28 mouse cellular contexts compared by ENCODE assay signal in genomic region chr14:60868325-60868724, GRCm38 (mm10).
"Had no signal": no experiment of that assay in that cellular context is flagged by ENCODE, and none has a peak within 500 bp of the region (broad histone marks: within the 10 kb centered on the region; RNA-seq: fewer than 3 reads in every experiment).

No protein-coding gene starts in this region.

- DNase-seq: gastrocnemius, postnatal 10 days; gastrocnemius, postnatal 25 days; heart, adult 2 months; heart, postnatal 10 days; heart, postnatal 4 days; kidney, adult 18-20 months; kidney, adult 8-10 months; kidney, postnatal 10 days; kidney, postnatal 25 days; kidney, postnatal 4 days; liver; liver, embryonic 13.5 days; liver, postnatal 0 days had no signal

- H3K9me3 ChIP-seq: heart, embryonic 10.5 days; heart, embryonic 12.5 days; hindbrain, embryonic 10.5 days; hindbrain, embryonic 12.5 days; intestine, embryonic 15.5 days; limb, embryonic 10.5 days; limb, embryonic 12.5 days; liver, embryonic 13.5 days; liver, embryonic 15.5 days had no signal

- H3K4me1 ChIP-seq: hindbrain, embryonic 12.5 days; intestine, embryonic 15.5 days; liver, embryonic 13.5 days; liver, embryonic 15.5 days had no signal

- H3K27ac ChIP-seq: heart, adult 2 months; heart, embryonic 10.5 days; hindbrain, embryonic 10.5 days; hindbrain, embryonic 12.5 days; hindbrain, embryonic 14.5 days; intestine, embryonic 15.5 days; layer of hippocampus, adult 2 months; left cerebral cortex, adult 2 months; limb, embryonic 10.5 days; limb, embryonic 12.5 days; liver, embryonic 13.5 days; liver, embryonic 15.5 days had no signal

- H3K9ac ChIP-seq: heart, embryonic 12.5 days; hindbrain, embryonic 12.5 days; hindbrain, embryonic 14.5 days; intestine, embryonic 15.5 days; limb, embryonic 12.5 days; liver, embryonic 13.5 days; liver, embryonic 15.5 days; liver, postnatal 0 days had no signal

- H3K4me2 ChIP-seq: heart, embryonic 12.5 days; hindbrain, embryonic 12.5 days; hindbrain, embryonic 14.5 days; intestine, embryonic 15.5 days; limb, embryonic 12.5 days; liver, embryonic 11.5 days; liver, embryonic 13.5 days; liver, embryonic 15.5 days had no signal

- H3K4me3 ChIP-seq: heart, adult 2 months; heart, embryonic 10.5 days; heart, embryonic 12.5 days; hindbrain, embryonic 10.5 days; hindbrain, embryonic 12.5 days; intestine, embryonic 15.5 days; layer of hippocampus, adult 2 months; left cerebral cortex, adult 2 months; limb, embryonic 10.5 days; limb, embryonic 12.5 days; liver, embryonic 13.5 days; liver, embryonic 15.5 days had no signal

- ATAC-seq: hindbrain, embryonic 16.5 days; inflammation-experienced regulatory T-cells, adult 6 months; intestine, embryonic 15.5 days; intestine, postnatal 0 days; liver, postnatal 0 days had no signal

- H3K27me3 ChIP-seq: heart, embryonic 12.5 days; hindbrain, embryonic 12.5 days; intestine, embryonic 15.5 days; limb, embryonic 12.5 days; liver, embryonic 13.5 days; liver, embryonic 15.5 days had no signal
